Mouse (Mus musculus): ENCODE data around the gene Wdr91. TPM values are rescaled to one million over a fixed set of nuclear protein-coding genes. Genes with fewer than 3 reads are reported as not detected.

Wdr91 gene
- polyA plus RNA-seq (2017; shearing (Covaris generic)): 26.6 TPM

GRCm38 (mm10) chr6:34910371-34911219 lies at the start of gene Wdr91:
Gene Wdr91 (minus strand): TSS chr6:34910876.

GRCm38 (mm10) chr6:34919956-34920355 lies 9.3 kb upstream of the Wdr91 start, which contains the start of gene Stra8:
Gene Stra8 (plus strand): TSS chr6:34920163.

GRCm38 (mm10) chr6:34877509-34878321 lies 33.0 kb downstream of the Wdr91 start, which contains the start of gene Cyren:
Gene Cyren (minus strand): TSS chr6:34878060.

GRCm38 (mm10) chr6:34862791-34863403 lies 47.8 kb downstream of the Wdr91 start, which contains the start of gene Tmem140:
Gene Tmem140 (plus strand): TSS chr6:34863146.

Other genes starting within 250 kb of the Wdr91 start
- 1.2 TPM for gene Agbl3, start 130.4 kb downstream of the Wdr91 start, polyA plus RNA-seq (2017; shearing (Covaris generic))
- gene Tmem140, start 47.7 kb downstream of the Wdr91 start, polyA plus RNA-seq (2017; shearing (Covaris generic)): 28.0 TPM
- gene Cyren, start 32.8 kb downstream of the Wdr91 start, polyA plus RNA-seq (2017; shearing (Covaris generic)): 10.4 TPM
- not detected for gene Stra8, start 9.3 kb upstream of the Wdr91 start, polyA plus RNA-seq (2017; shearing (Covaris generic))
- 0.93 TPM for gene Slc23a4, start 77.5 kb upstream of the Wdr91 start, polyA plus RNA-seq (2017; shearing (Covaris generic))
- 63.3 TPM for gene Cnot4, start 222.8 kb upstream of the Wdr91 start, polyA plus RNA-seq (2017; shearing (Covaris generic))

Measured in activated CD4-positive, CD25-positive, alpha-beta regulatory T cell, adult 9 weeks (primary cell).